Mouse (Mus musculus) leukemia stem cell, adult 10-12 weeks (primary cell): Measurements from ENCODE around the gene Spty2d1. TPM values are rescaled to one million over a fixed set of nuclear protein-coding genes. Genes with fewer than 3 reads are reported as not detected.

Experiments
- polyA plus RNA-seq: library from polyadenylated mRNA; stranded (reverse); fragments of >175 nt; gene quantifications from 2 replicates; pipeline ENCODE4 v1.2.3, GENCODE M21; 2012; ENCODE audit warnings: low replicate concordance

The Spty2d1 gene
- polyA plus RNA-seq = 3.5 and 10.0 TPM in 2 replicates

GRCm38 (mm10) chr7:47008168-47008993, at the start of gene Spty2d1:
Gene Spty2d1, minus strand, starts transcription at chr7:47008411.

DNA sequence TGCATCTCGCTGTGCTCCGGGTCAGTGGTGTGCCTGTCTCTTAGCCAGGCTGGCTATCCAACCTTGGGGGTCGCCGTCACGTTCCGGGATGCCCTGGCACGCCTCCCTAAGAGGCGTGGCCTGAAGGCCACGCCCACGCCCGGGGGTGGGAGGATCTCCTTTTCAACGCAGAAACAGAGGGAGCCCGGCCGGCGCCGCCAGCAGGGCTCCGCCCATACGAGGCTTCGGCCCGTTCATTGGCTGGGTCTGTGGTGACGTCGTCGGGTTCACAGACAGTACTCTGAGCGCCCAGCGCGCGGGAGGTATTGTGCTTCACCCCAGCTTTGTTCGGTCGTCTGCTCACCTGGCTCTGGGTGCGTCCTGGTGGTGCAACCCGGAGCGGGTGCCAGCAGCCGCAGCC, 42.2 kb upstream of the Spty2d1 start, which contains the start of gene Tmem86a:
Tmem86a (plus strand) TSS at position 236 of the 400 bp plus-strand sequence.

DNA sequence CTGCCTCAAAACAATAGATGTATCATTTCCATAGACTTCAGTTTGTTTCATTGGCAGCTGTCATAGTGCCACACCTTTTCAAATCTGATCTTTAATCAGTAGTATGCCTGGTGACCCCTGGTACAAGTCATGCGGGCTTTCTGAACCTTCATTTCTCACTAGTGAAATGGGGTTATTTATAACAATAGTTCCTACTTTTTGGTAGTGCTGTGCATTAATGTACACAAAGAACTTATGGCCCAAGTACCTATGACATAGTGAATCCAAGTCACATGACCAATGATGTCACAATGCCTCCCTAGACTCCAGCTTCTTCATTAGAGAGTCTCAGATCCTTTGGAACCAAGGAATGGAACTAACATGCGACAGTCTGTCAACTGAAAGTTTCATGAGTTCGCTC, 24.9 kb downstream of the Spty2d1 start, which contains the start of gene Gm9999:
Gm9999 (plus strand) TSS at position 301 of the 400 bp plus-strand sequence.

DNA sequence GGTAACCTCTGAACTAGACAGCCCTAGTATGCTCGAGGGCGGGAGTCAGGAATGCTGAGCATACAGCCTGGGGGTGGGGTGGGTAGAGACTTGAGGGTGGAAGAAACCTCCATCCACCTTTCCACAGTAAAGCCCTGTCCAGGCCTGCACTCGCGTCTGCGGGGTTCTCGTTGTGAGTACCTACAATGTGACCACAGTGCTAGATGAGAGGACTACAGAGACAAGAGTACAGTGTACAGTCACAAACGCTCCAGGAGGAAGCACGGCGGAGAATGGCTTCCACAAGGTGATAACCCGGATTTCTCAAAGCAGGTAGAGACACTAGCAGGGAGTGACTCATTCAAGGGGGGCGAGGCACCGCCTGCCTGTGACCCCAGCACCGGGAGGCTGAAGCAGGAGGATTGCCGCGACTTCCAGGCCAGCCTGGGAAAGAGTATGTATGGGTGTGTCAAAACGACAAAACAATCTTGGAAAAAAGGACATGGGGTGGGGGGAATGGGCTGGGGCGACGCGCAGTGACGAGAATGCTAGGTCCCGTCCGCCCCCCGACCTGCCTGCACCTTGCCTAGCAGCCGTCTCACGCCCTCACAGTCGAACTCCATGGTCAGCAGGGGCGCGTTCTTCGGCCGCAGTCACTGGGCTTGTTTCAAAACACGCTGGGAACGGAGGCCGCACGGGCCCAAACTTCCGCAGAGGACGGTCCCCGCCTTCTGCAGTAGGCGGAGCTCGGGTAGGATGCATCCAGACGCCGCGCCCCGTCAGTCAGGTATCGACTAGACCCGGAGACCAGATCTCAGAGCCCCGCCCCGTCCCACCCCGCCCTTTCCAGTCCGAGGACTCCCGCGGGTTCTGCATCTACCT, 50.1 kb downstream of the Spty2d1 start, which contains the start of gene Uevld:
Uevld (minus strand) TSS at position 697 of the 861 bp plus-strand sequence.

Other genes with a start within 250 kb of the Spty2d1 start
- gene Hps5, start 212.3 kb downstream of the Spty2d1 start, polyA plus RNA-seq = 2.7 and 3.8 TPM in 2 replicates
- gene Gtf2h1, start 212.3 kb downstream of the Spty2d1 start, polyA plus RNA-seq = 68.6 and 85.3 TPM in 2 replicates
- gene Ldha, start 166.9 kb downstream of the Spty2d1 start, polyA plus RNA-seq = 247 and 414 TPM in 2 replicates
- not detected in 2 replicates for gene Ldhc, start 147.2 kb downstream of the Spty2d1 start, polyA plus RNA-seq
- gene Tsg101, start 88.4 kb downstream of the Spty2d1 start, polyA plus RNA-seq = 24.5 and 36.4 TPM in 2 replicates
- gene Uevld, start 49.9 kb downstream of the Spty2d1 start, polyA plus RNA-seq = 0.07 and 0.54 TPM in 2 replicates
- not detected in 2 replicates for gene Gm9999, start 24.8 kb downstream of the Spty2d1 start, polyA plus RNA-seq
- 13.1 and 15.3 TPM in 2 replicates for gene Tmem86a, start 42.2 kb upstream of the Spty2d1 start, polyA plus RNA-seq
- 0.16 and 0.34 TPM in 2 replicates for gene Ptpn5, start 125.3 kb upstream of the Spty2d1 start, polyA plus RNA-seq
- not detected in 2 replicates for gene Mrgpra6, start 196.5 kb upstream of the Spty2d1 start, polyA plus RNA-seq
- not detected in 2 replicates for gene Mrgpra9, start 244.4 kb upstream of the Spty2d1 start, polyA plus RNA-seq